Mouse (Mus musculus): ENCODE measurements around the gene Naa40.

Gene Naa40

GRCm38 (mm10) chr19:7214484-7214883 lies 26.5 kb downstream of the Naa40 start:
- no peak for DNase-seq (ENCODE audit: extremely low spot score)

DNA sequence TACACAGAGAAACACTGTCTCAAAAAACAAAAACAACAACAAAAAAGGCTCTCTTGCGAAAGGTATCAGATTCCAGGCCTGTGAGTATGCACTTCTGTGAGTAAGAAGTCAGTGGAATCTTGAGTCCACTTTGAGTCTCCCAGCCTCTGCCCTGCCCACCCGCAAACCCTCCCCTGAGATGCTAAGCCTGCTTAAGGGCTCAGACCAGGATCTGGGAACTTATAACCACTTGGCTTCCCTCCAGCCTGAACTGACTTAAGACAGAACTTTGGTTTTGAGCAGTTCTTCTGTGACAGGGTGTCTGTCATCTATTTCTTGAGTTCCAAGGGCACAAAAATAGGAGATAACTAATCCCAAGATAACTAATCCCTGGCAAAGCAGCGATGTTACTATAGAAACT lies 28.0 kb downstream of the Naa40 start:
- DNase-seq (ENCODE audit: extremely low spot score) = no peak

- DNase-seq (ENCODE audit: extremely low spot score) = no peak
Measured at GRCm38 (mm10) chr19:7212216-7212615, 28.8 kb downstream of the Naa40 start.

GRCm38 (mm10) chr19:7209907-7210646 lies 30.9 kb downstream of the Naa40 start:
- DNase-seq (ENCODE audit: extremely low spot score) = no peak

- peak; percentile 96 for DNase-seq (ENCODE audit: extremely low spot score)
Measured at GRCm38 (mm10) chr19:7205753-7206736, 34.9 kb downstream of the Naa40 start, which contains the start of gene Otub1. Gene Otub1 (minus strand): TSS chr19:7206316.

- DNase-seq (ENCODE audit: extremely low spot score) = no peak
Measured at GRCm38 (mm10) chr19:7205326-7205725, 35.7 kb downstream of the Naa40 start.

GRCm38 (mm10) chr19:7204898-7205297 lies 36.1 kb downstream of the Naa40 start:
- no peak for DNase-seq (ENCODE audit: extremely low spot score)

DNA sequence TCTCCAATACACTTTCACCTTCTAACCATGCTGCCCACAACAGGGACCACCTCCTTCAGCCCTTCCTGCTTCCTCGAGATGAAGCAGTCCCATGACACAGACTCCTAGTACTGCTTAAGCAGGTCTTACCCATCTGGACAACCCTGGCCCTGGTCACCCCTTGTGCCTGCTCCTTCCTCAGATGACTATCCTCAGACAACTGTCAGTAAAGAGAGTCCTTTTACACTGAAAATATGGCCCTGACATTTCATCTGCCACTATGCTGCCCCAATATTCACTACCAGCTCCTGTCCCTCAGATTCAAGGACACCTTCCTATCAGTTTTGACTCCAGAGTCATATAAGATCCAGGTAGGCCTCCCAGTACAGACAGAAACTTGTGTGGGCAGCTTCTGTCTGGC lies 40.6 kb downstream of the Naa40 start:
- DNase-seq (ENCODE audit: extremely low spot score) = no peak

DNA sequence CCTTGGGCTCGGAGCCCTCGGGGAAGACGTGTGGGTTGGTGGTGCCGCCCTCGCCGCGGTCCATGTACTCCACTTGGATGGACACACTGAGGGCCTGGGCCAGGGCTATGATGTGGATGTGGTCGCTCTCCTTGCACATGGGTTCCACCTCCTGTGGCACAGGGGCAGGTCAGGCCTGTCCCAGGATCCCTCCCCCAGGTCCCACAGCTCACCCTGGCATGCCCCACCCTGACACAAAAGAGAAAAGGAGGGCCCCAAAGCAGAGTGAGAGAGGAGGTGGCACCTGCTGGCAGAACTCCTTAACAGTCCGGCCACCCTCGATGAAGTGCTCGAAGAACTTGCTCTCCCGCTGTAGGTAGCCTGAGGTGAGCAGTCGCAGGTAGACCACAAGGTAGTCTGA lies 41.9 kb downstream of the Naa40 start:
- no peak for DNase-seq (ENCODE audit: extremely low spot score)

GRCm38 (mm10) chr19:7197445-7197844 lies 43.5 kb downstream of the Naa40 start:
- no peak for DNase-seq (ENCODE audit: extremely low spot score)

- DNase-seq (ENCODE audit: extremely low spot score) = peak; percentile 79
Measured at GRCm38 (mm10) chr19:7196741-7197270, 44.2 kb downstream of the Naa40 start.

DNA sequence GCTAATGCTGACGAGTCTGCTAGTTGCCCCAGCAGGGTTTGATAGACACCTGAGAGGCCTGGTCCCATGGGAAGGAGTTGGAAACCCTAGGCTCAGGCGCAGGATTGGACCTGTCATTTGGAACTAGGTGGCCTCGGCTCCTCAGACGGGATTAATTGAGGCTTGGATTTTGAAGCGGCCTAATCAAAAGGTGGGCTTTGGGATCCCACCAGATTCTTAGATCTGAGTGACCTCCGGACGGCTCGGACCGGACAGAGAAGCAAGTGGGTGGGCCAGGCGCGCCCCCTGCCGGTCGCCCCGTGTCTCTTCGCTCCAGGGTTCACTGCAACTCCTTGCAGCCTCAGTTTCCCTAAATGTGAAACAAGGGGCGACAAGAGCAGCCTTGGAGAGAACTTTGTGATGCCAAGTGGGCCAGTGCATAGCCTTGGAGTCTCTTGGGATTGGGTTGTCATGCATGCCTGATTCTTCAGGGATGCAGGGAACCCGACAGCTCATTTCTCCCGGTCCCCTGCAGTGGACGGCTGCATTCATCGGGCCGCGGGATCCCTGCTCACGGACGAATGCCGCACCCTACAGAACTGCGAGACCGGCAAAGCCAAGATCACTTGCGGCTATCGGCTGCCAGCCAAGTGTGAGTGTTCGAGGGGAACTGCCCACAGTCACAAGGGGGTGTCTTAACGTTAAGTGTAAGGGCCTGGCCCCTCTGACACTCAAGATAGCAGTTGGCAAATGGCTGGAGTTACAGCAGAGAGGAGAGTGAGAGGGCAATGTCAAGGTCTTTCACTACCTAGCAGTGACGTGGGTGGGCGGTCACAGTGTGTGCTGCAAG lies 44.9 kb downstream of the Naa40 start:
- peak; percentile 80 for DNase-seq (ENCODE audit: extremely low spot score)

- DNase-seq (ENCODE audit: extremely low spot score) = no peak
Measured at GRCm38 (mm10) chr19:7192561-7192967, 48.4 kb downstream of the Naa40 start.

DNA sequence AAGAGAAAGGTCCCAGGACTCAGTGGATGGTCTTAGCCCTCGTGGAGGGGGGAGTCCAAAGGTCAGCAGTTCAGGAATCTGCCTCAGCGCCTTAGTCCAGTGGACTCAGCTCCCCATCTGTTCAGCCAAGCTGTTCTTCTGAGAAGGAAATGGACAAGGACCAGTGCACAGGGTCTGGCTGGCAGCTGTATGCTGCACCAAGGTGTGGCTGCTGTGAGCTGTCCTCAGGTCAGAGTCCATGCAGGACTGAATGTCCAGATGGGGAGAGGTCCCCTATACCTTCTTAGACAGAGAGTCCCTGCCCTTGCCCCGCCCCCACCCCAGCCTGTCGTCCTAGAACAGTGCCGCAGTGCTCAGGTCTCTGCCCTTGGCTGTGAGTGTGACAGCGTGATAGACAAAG lies 49.3 kb downstream of the Naa40 start:
- no peak for DNase-seq (ENCODE audit: extremely low spot score)

- DNase-seq (ENCODE audit: extremely low spot score) = no peak
Measured at GRCm38 (mm10) chr19:7190986-7191385, 50.0 kb downstream of the Naa40 start.

- no peak for DNase-seq (ENCODE audit: extremely low spot score)
Measured at GRCm38 (mm10) chr19:7189026-7189425, 52.0 kb downstream of the Naa40 start.

GRCm38 (mm10) chr19:7187157-7187556 lies 53.8 kb downstream of the Naa40 start:
- DNase-seq (ENCODE audit: extremely low spot score) = no peak

DNA sequence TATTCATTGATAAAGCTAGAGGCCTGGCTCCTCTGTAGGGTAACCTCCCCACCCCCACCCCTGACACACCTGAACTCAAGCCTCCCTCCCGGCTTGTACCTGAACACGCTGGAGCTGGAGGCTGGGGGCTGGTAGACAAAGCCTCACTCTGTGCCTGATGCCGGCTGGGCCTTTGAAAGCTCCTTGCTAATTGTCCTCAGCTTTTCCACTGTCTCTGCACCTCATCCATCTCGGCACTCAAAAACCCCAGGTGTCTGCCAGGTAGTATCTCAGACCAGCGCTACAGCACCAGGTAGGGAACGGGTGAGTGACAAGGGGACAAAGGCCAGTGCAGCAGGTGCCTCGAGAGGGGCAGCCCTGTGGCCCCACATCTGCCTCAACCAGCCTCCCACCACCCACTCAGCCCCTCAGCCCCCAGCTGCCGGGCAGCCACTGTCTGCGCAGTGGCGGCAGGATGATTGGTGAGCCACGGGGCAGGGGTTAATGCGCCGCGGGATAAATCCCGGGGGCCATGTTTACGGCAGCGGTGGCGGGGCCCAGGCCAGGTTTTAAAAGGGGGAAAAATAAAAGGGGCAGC lies 55.2 kb downstream of the Naa40 start:
- peak; percentile 84 for DNase-seq (ENCODE audit: extremely low spot score)

DNA sequence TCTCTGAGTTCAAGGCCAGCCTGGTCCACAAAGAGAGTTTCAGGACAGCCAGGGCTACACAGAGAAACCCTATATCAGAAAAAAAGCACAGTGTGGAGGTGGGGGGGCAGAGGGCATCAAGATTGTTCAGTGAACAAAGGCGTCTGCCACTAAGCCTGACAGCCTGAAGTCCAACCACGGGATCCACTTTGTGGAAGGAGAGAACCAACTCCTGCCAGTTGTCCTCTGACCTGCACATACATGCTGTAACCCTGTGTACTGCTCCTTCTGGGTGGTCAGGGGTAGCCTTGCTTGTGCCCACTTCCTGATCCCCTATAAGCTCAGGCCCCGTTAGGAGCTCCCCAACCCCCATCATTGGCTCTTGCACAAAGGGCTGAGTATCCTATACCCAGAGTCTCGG lies 55.9 kb downstream of the Naa40 start:
- peak; percentile 41 for DNase-seq (ENCODE audit: extremely low spot score)

DNA sequence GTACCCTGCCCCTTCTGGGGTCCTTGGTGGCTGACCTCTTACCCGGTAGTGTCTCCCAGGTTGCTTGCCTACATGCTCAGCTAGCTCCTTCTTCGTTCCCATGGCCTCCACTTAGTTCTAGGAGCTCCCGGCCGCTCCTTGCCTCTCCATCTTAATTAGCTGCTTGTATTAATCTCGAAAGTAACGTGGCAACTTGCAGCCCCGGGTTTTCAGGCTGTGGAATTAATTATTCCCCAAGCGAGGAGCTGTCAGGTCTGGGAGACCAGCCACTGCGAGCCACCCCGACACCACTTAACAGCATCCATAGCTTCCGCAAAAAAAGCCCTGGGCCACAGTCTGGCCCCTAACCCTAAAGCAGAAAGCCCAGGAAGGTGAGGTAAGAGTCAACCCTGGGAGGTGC lies 57.6 kb downstream of the Naa40 start:
- DNase-seq (ENCODE audit: extremely low spot score) = no peak

DNA sequence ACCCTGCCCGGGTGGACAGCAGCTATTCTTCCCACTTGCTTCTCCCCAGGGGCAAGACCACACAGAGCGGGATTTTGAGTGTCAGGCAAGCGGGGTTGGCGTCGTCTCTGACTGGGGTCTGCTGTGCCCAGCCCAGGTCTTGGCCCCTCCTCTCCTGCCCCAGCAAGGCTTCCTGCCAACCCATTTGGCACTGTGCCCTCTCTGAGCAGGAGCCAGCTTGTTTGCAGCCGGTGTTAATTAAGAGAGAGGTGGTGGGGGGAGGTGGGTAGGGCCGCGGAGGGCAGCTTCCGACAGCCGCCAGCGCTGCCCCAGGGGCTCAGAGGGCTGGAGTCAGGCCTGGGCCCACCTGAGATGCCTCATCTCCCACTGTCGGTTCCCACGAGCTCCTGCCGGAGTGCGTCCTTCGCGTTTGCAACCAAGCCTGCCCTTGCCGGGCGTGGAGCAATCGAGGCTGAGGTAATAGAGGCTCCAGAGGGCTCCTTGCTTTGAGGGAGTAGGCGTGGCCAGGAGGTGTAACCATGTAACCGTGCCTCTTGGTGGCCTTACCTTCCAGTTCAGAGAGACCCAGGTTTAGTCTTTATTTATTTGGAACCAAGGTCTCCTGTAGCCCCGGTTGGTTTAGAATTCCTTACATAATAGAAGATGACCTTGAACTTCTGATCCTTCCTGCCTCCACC lies 58.6 kb downstream of the Naa40 start:
- no peak for DNase-seq (ENCODE audit: extremely low spot score)
